Mouse (Mus musculus) liver, adult (tissue): ENCODE results near the gene Lrwd1.

Experiments
- GATA4 ChIP-seq: IDR thresholded peaks from 2 replicates; pipeline ENCODE4 v1.6.1; 2014; ENCODE audit warnings: mild to moderate bottlenecking, low read length; ENCODE audit not compliant: insufficient replicate concordance

Gene Lrwd1

GRCm38 (mm10) chr5:136165246-136165645, 29.4 kb upstream of the Lrwd1 start:
- TF ChIP-seq GATA4: no peak

- no peak for TF ChIP-seq GATA4
Observed at GRCm38 (mm10) chr5:136163807-136164474, 28.1 kb upstream of the Lrwd1 start.

- no peak for TF ChIP-seq GATA4
Observed at GRCm38 (mm10) chr5:136155399-136155798, 19.5 kb upstream of the Lrwd1 start.

- TF ChIP-seq GATA4: no peak
Observed at GRCm38 (mm10) chr5:136152365-136152764, 16.5 kb upstream of the Lrwd1 start.

GRCm38 (mm10) chr5:136147704-136148103, 11.8 kb upstream of the Lrwd1 start:
- no peak for TF ChIP-seq GATA4

- no peak for TF ChIP-seq GATA4
Observed at GRCm38 (mm10) chr5:136146936-136147335, 11.1 kb upstream of the Lrwd1 start.

- TF ChIP-seq GATA4: no peak
Observed at GRCm38 (mm10) chr5:136144606-136145430, 8.9 kb upstream of the Lrwd1 start.

GRCm38 (mm10) chr5:136143161-136143755, 7.4 kb upstream of the Lrwd1 start:
- no peak for TF ChIP-seq GATA4

GRCm38 (mm10) chr5:136142746-136143145, 6.9 kb upstream of the Lrwd1 start:
- TF ChIP-seq GATA4: no peak

GRCm38 (mm10) chr5:136140057-136140482, 4.2 kb upstream of the Lrwd1 start:
- no peak for TF ChIP-seq GATA4

- TF ChIP-seq GATA4: no peak
Observed at GRCm38 (mm10) chr5:136139393-136139792, 3.5 kb upstream of the Lrwd1 start.

- no peak for TF ChIP-seq GATA4
Observed at GRCm38 (mm10) chr5:136137658-136138274, 1.9 kb upstream of the Lrwd1 start.

GRCm38 (mm10) chr5:136136292-136136990, 567 bp upstream of the Lrwd1 start:
- TF ChIP-seq GATA4: no peak

- no peak for TF ChIP-seq GATA4
Observed at GRCm38 (mm10) chr5:136122165-136122564, 13.7 kb downstream of the Lrwd1 start.

GRCm38 (mm10) chr5:136116784-136117112, 19.1 kb downstream of the Lrwd1 start:
- no peak for TF ChIP-seq GATA4

GRCm38 (mm10) chr5:136115891-136116783, 19.7 kb downstream of the Lrwd1 start, which contains the start of gene Polr2j:
Gene Polr2j, plus strand, starts transcription at chr5:136116631.
- TF ChIP-seq GATA4: peak; percentile 73; the same call in 1 of the 2 replicates
